Mouse (Mus musculus) neural tube, embryonic 10.5 days (tissue): ENCODE data around the gene Gnat1.
A peak's percentile ranks its signal among the peaks of the same experiment; 100 is the strongest.

Source experiments
- DNase-seq: peaks from one replicate; pipeline ENCODE4 v3.0.0-alpha.2; 2017; ENCODE audit warnings: low spot score; ENCODE audit errors: extremely low spot score

The Gnat1 gene

GRCm38 (mm10) chr9:107675671-107676301, 3.7 kb downstream of the Gnat1 start:
- DNase-seq, result peak; percentile 82

GRCm38 (mm10) chr9:107674609-107675429, 4.7 kb downstream of the Gnat1 start:
- no peak for DNase-seq

DNA sequence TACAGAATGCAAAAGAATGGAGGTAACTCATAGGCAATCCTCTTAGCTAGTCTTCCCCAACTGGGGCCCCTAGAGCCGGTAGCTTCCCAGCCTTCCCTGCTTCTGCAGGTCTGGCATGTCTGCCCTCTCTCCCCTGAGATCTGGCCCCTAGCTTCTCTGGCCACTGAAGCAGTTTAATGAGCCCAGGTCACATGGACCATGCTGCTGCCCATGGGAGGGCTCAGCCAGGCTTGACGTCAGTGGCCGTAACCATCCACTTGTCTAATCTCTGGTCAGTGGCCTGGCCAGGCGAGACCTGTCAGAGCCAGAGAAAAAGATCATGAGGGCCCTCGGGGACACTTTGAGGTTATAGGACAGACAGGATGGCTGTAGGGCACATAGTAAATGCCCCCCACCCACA, 9.3 kb downstream of the Gnat1 start:
- DNase-seq, result no peak

DNA sequence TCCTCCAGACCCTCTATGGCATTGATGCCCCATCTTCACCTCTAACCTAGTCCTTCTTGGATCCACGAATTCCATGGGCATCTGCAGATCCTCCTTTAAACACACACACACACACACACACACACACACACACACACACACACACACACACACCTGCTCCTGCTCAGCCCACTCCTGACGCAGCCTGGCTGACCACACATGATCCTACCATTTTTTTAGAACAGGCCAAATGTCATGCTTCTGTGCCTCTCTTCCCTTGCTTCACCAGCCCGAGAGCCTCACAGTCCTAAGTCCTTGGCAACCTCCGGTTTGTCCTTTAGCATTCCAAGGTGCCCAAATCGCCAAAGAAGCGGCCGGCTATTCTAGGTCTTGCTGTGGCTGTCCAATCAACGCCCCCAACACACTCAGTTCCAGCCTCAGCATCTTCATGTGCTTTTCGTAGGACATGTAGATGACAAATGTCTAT, 10.0 kb downstream of the Gnat1 start, which contains the start of gene Slc38a3:
TSS of gene Slc38a3 (minus strand) at position 51 of the 466 bp plus-strand sequence.
- DNase-seq, result no peak

DNA sequence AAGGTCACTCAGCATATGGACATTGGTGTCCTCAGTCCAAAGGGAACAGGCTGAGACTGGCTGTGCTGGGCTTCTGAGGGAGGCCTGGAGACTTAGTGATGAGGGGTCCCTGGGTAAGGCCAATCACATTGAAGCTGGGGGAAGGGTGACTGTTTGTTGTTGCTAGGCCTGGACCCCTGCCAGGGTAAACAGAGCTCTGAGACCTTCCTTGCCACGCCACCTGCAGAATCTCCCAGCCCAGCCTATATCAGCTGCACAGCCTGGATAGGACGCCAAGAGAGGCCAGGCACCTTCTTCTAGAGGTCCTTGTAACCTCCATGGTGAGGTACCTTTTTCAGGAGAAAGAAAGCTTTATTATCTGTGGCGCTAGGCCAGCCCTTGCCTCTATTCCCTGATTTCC, 10.6 kb downstream of the Gnat1 start:
- DNase-seq, result no peak

DNA sequence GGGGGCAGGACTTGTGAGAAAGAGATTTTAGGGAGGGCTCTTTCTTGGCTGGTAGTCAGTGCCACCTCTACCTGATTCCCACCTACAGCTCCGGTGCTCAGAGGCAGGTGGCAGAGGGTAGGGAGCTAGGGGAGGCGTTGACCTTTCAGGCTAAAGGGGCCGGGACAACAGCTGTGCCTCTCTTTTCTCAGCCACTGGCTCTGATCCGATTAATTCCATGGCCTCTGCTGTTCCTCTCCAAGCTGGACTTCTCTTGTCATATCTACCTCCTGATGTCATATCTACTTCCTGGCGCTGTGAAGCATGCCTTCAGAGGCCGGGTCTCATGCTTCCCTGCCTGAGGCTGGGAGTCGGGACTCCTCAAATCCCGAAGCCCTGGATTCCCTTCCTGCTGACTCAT, 11.5 kb downstream of the Gnat1 start:
- DNase-seq, result no peak

DNA sequence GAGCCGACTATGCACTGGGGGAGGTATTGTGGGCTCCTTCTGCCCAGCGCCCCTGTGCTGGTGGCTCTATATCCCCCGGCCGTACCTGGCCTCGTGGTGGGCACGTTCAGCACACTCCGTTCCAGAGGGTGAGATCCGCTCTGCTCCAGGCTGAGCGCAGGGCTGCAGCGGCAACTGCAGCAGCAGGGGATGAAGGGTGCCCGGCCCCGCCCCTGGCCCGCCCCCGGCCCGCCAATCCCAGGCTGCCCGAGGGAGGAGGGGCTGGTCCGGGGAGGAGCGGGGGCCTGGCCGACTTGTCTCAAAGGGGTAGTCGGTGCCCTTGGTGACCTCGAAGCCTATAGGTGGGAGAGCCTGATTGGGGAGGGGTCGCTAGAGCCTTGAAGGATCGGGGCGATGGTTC, 12.3 kb downstream of the Gnat1 start:
- DNase-seq, result peak; percentile 85

DNA sequence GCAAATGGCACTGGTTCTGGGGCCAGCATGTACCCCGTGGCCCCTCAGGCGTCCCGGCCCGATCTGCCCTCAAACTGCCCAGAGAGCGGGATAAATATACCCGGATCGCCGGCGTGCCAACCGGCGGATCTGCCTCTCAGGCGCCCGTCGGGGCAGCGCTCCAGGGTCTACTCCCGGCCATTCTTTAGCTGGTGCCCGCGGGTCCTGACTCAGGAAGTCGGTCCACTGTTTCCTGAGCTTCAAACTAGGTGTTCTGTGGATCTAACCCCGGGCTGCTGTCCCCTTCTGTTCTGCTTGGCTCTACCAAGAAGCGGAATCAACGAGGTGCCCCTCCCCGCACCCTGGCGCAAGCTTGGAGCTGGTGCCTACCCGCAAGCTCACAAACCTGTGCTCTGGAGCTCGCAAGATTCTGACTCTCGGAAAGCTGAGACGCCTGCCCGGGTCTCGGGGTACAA, 12.7 kb downstream of the Gnat1 start:
- no peak for DNase-seq

DNA sequence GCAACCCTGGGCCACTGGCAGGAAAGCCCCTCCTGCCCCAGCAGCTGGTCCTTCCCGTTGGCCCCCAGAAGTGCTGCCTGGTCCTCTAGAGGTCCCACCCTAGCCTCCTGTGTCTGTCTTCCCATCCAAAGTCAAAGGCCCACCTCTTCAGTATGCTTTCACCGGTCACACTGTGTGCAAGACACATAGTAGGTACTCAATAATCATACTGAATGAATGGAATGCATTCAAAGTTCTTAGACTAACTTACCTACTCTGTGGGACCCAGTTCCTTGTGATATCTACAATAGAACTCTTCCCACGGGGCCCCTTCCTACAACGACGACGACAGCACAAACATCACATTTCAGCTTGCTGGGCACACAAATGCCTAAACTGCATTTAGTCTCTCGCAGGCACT, 14.2 kb downstream of the Gnat1 start:
- no peak for DNase-seq

DNA sequence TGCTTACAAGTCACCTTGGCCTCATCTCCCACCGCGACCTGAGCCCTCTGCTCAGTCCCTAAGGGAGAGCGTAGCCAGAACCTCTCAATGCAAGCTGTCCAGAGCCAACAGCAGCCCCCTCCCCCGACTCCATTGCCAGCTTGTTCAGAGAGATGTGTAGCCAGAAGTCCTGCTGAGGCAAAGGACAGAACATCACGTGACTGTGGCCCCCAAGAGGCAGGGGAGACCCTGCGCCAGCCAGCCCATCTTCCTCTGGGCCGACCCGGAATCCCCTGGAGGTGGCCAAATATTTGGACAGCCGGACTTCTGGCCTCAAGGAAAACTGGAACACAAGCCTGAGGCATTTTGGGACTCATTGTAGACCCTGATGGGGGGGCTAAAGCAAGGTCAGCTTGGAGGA, 16.0 kb downstream of the Gnat1 start:
- DNase-seq, result peak; percentile 41

GRCm38 (mm10) chr9:107662342-107662741, 17.2 kb downstream of the Gnat1 start:
- no peak for DNase-seq

- DNase-seq, result no peak
Observed at GRCm38 (mm10) chr9:107660777-107661176, 18.7 kb downstream of the Gnat1 start.

- no peak for DNase-seq
Observed at GRCm38 (mm10) chr9:107659961-107660360, 19.6 kb downstream of the Gnat1 start.

DNA sequence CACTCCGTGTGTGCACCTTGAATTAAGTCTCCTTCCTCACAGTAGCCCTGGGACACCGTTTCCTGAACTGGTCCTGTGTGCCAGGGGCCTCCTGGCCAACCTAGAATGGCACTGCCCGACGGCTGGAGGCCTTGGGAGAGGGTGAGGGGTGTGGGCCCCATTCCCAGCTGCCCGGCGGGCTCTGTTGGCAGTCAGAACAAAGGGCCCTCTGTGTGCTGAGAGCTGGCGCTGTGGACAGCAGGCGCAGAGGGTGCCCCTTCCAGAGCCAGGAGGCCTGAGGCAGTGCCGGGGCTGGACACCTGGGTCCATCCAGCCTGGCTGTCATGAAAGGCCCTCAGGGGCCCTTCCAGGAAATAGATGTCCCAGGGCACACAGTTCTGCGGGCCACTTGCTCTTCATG, 20.0 kb downstream of the Gnat1 start:
- no peak for DNase-seq

DNA sequence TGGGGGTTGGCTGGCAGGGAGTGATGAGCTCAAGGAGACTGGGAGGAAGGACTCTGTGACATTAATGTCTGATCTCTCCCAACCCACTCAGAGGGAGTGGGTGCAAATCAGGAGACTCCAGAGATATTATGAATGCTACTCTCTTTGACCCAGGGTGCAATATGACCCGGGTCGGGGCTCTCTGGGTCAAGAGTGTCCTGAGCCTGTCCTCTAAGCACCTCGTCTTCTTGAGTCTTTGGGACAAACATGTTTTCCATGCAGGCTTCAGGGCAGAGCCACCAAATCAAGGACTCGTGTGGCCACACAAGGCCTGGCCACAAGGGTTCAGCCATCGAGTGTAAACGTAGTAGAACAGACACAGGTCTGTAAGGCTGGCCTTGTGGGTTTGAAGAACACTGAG, 21.4 kb downstream of the Gnat1 start:
- DNase-seq, result no peak

GRCm38 (mm10) chr9:107657144-107657543, 22.4 kb downstream of the Gnat1 start:
- DNase-seq, result no peak

GRCm38 (mm10) chr9:107654585-107654984, 24.9 kb downstream of the Gnat1 start:
- DNase-seq, result no peak

DNA sequence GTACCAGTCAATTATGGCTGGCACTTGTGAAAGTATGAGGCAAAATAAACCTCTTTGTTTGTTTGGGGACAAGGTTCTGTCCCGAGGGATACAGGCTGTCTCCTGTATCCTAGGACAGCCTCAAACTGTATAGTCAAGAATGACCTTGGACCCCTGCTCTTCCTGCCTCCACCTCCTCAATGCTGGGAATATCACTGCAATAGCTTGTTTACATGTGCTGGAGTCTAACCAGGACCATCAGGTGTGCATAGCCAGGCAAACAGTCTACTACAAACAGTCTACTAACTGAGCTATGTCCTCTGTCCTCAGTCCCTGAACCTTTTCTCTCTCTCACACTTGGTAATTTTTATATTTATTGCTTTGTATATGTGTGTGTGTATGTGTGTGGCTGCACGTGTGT, 26.0 kb downstream of the Gnat1 start:
- DNase-seq, result no peak

DNA sequence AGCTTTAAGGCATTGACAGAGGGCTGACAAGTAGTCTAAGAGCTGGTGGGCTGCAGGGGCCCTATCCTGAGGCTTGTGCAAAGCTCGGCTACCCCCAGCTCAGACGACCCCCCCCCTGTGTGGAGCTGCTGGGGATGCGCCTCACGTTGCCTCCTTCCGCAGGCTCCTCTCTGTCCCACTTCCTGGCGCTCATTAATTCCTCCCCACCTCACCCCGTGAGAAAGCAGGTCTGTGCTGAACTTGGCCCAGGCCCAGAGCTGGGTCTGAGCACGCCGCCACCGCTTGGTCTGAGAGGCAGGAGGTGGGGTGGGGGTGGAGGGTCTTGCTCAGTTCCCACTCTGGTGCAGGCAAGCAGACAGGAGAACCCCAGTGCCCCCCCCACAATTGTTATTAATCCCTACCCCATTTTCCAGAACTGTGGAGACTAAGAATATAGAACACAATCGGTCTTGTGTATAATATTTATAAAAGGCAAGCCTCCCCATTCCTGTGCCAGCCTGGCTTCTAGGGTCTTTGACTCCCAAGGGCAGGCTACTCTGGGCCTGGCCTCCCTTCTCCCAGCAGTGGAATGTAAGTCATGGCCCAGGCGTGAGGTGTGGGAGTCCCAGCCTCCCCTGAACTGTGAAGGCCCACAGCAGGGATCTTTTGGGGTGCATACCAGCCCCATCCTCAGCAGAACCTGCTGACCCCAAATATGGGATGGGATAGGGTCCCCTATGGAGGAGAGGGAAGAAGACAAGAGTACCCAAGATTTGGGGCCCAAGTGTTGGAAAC, 28.6 kb downstream of the Gnat1 start:
- no peak for DNase-seq

- DNase-seq, result no peak
Observed at GRCm38 (mm10) chr9:107650225-107650624, 29.3 kb downstream of the Gnat1 start.

- DNase-seq, result no peak
Observed at GRCm38 (mm10) chr9:107648767-107649166, 30.7 kb downstream of the Gnat1 start.

DNA sequence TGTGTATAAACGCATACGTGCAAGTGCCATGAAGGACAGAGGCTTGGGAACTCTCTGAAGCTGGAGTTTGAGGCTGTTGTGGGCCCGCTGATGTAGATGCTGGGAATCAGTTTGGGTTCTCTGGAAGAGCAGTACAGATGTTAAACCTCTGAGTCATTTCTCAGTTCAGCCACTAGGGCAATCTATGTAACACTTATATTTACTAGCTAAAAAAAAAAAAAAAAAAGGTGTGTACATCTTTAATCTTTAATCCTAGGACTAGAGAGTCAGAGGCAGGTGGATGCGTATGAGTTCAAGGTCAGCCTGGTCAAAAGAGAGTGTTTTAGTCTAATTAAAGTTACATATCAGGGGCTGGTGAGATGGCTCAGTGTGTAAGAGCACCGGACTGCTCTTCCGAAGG, 32.5 kb downstream of the Gnat1 start:
- no peak for DNase-seq
